Mouse (Mus musculus) bone marrow, adult 2 months (tissue): ENCODE measurements at regions not wholly inside any gene's neighbourhood (a gene's known extent, or its start where the extent isn't known, plus 50 kb on each side); places are given as distances from the start of the nearest gene placed in this dataset.

Experiments used
- CTCF ChIP-seq: fragments of 200-500 bp; IDR thresholded peaks from 2 replicates; pipeline ENCODE4 v1.5.1; 2011; ENCODE audit warnings: low read length, control low read depth; ENCODE audit not compliant: control insufficient read depth, insufficient read depth
- POLR2A ChIP-seq: fragments of 200-500 bp; IDR thresholded peaks from 2 replicates; pipeline ENCODE4 v1.6.1; 2011; ENCODE audit warnings: low read depth, mild to moderate bottlenecking, control low read depth, low read length, borderline replicate concordance; ENCODE audit not compliant: control insufficient read depth

GRCm38 (mm10) chr6:67913903-67914302 is 378.3 kb upstream of the Tacstd2 start:
- TF ChIP-seq CTCF (no peak), POLR2A (no peak)
